Mouse (Mus musculus) cortical plate, adult 2 months (tissue): ENCODE measurements around the gene Ldhb. TPM values are rescaled to one million over a fixed set of nuclear protein-coding genes. Genes with fewer than 3 reads are reported as not detected.
"Not testable (repeated sequence)": the region's sequence is repeated elsewhere in the genome, so short reads cannot be mapped to it uniquely, and the experiment has no call there.

Experiments
- H3K27ac ChIP-seq: fragments of 200-500 bp; 2 replicates; pipeline ENCODE4 v1.5.1; 2012; ENCODE audit warnings: low read length, control low read depth, inconsistent platforms; ENCODE audit not compliant: insufficient read depth
- H3K4me1 ChIP-seq: fragments of 200-500 bp; 2 replicates; pipeline ENCODE4 v1.6.1; 2011; ENCODE audit warnings: low read length; ENCODE audit not compliant: control insufficient read depth, insufficient read depth
- H3K4me3 ChIP-seq: fragments of 200-500 bp; 2 replicates; pipeline ENCODE4 v1.5.1; 2011; ENCODE audit warnings: mild to moderate bottlenecking, low read length, control low read depth; ENCODE audit not compliant: insufficient read depth
- CTCF ChIP-seq: fragments of 200-500 bp; IDR thresholded peaks from 2 replicates; pipeline ENCODE4 v1.5.1; 2011; ENCODE audit warnings: mild to moderate bottlenecking, control low read depth, low read length; ENCODE audit not compliant: insufficient read depth; ENCODE audit errors: extremely low read depth
- POLR2A ChIP-seq: fragments of 200-500 bp; IDR thresholded peaks from 2 replicates; pipeline ENCODE4 v1.6.1; 2011; ENCODE audit warnings: mild to moderate bottlenecking, low read length, control low read depth; ENCODE audit not compliant: insufficient read depth; ENCODE audit errors: extremely low read depth
- polyA plus RNA-seq: library from polyadenylated mRNA; depleted of rRNA; stranded (reverse); fragments of >200 nt; gene quantifications from 2 replicates; pipeline ENCODE4 v1.2.3, GENCODE M21; 2012

The Ldhb gene
- polyA plus RNA-seq, 1 experiment = 1,198 TPM

DNA sequence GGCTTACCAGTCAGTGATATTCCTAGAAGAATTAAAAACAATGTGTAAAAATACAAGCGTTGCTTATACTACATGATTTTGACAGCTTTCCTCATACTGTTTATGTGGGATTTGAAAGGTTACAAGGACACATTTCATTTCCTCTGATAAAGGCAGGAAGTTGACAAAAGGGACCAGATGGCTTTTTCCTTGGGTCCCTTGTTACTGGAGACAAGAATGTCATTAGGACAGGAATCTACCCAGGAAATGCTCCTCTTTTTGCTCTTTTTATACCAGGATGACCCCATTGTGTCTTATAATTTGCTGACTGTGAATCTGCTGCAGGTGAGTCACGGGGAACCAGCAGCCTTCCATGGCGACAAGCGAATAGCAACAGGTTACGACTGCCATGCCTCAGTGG lies 32.4 kb upstream of the Ldhb start:
- H3K4me3 ChIP-seq = no peak overlapping the region
- TF ChIP-seq POLR2A (no peak), CTCF (no peak)

DNA sequence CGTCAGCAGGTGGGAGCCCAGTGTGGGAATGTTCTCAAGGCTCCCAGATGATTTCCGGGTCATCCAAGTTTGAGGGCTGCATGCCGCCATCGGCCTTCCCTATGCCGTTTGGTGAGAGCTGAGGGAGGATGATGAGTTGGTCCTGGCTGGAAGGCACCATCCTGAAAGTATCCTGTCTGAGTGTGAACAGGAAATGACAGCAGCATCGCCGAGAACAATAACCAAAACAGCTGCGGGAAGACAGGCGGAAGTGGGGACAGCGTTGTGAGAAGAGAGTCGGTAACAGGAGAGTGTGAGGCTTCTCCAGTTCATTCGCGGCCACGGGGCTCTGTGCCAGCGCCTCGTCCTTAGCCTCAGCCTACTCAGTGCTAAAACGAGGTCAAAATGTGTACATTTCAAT lies 30.7 kb upstream of the Ldhb start:
- no peak overlapping the region for H3K27ac ChIP-seq
- no peaks in the 10 kb centered on the region for H3K4me1 ChIP-seq
- TF ChIP-seq POLR2A = no peak
- TF ChIP-seq CTCF = no peak
- no peak overlapping the region for H3K4me3 ChIP-seq

More for the DNA sequence above, 32.4 kb upstream of the Ldhb start:
- Histone ChIP-seq H3K4me1 (no peaks in the 10 kb centered on the region), H3K27ac (no peak overlapping the region)

DNA sequence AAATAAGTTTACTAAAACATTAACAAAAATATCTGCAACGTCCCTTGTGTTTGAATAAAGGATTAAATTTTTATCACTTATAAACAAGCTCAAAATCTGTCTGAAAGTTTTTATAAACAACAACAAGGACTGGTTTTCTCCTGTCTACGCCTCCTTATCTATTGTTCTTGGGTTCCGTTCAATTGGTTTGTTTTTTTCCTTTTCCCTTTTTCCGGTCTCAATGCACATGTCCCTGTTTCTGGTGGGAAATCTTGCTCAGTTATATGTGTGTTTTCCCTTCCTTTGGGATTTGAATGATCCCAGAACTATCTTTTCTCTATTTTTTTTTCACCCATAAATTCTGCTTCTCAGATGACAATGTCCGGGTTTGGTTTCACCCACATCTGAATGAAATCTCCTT lies 25.7 kb upstream of the Ldhb start:
- Histone ChIP-seq H3K4me3 (no peak overlapping the region), H3K4me1 (no peaks in the 10 kb centered on the region), H3K27ac (no peak overlapping the region)
- TF ChIP-seq CTCF (no peak), POLR2A (no peak)

DNA sequence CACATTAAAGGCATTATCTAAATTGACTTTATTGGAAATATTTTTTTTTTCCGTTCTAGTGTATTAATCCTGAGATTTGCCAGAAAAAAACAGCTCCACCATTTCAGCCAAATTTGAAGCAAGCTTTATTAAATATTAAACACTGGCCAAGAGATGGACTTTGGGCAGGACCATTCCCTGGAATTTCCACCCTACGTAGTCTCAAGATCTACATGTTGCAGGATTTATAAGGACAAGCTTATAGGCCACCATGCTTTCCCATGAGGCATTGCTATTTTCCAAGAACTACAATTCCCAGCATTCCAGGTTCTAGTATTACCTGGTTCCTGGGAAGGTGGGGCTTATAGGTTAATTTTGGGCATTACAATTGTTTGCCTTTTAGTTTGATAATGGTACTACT lies 24.9 kb upstream of the Ldhb start:
- H3K4me3 ChIP-seq = no peak overlapping the region
- no peaks in the 10 kb centered on the region for H3K4me1 ChIP-seq
- no peak overlapping the region for H3K27ac ChIP-seq
- no peak for TF ChIP-seq POLR2A
- TF ChIP-seq CTCF = no peak

DNA sequence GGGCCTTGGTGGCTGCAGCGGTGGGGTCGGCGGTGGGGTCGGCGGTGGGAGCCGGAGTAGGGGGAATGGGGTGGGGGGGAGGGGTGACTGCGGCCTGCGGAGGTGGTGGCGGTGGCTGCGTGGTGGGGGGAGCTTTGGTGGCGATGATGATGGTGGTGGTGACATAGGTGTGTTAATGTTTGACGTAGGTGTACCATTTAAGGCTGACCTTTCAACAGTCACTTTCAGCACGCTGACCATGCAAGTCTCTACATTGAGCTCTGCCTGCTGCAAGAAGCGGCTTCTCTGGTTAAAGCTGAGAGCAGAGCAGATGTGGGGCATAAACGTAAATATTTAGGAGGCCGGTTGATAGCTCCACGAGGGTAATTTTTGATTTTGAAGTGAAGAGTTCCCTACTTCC lies 24.4 kb upstream of the Ldhb start:
- TF ChIP-seq POLR2A (no peak), CTCF (no peak)
- Histone ChIP-seq H3K4me1 (no peaks in the 10 kb centered on the region), H3K4me3 (no peak overlapping the region), H3K27ac (no peak overlapping the region)

DNA sequence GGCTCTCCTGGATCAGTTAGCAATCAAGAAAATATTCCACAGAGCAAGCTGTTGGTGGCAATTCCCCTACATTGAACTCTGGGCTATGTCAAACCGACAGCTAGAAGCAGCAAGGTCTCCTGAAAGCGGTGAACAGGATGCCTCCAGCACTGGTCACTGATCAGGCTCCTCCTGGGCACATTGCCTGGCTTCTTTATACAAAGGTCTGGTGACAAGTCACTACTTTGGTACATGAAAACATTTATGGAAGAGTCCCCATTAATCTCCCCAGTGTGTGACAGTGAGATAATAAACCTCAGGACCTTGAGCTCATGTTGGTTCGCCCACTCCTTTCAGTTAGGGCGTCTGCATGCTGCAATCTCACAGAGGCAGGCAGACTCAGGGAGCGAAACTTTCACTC lies 22.6 kb upstream of the Ldhb start:
- Histone ChIP-seq H3K4me1 (no peaks in the 10 kb centered on the region), H3K27ac (no peak overlapping the region), H3K4me3 (no peak overlapping the region)
- TF ChIP-seq POLR2A = no peak
- no peak for TF ChIP-seq CTCF

DNA sequence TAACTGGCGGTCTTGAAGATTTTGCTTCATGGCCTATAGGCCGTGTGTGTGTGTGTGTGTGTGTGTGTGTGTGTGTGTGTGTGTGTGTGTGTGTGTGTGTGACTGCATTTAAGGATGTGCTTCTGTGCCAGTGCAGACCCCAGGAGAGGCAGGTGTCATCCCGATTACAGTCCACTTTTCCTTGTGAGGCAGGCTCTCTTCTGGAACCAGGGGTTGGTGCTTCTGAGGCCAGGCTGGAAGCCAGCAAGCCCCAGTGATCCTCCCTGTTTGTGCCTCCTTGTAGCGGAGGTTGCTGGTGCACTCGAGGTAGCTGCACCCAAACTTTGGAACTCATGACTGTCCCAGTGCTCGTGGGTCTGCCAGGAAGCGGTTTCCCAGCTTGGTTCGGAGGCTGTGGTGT lies 21.9 kb upstream of the Ldhb start:
- Histone ChIP-seq H3K4me3 (no peak overlapping the region), H3K4me1 (no peaks in the 10 kb centered on the region), H3K27ac (no peak overlapping the region)
- TF ChIP-seq CTCF (no peak), POLR2A (no peak)

DNA sequence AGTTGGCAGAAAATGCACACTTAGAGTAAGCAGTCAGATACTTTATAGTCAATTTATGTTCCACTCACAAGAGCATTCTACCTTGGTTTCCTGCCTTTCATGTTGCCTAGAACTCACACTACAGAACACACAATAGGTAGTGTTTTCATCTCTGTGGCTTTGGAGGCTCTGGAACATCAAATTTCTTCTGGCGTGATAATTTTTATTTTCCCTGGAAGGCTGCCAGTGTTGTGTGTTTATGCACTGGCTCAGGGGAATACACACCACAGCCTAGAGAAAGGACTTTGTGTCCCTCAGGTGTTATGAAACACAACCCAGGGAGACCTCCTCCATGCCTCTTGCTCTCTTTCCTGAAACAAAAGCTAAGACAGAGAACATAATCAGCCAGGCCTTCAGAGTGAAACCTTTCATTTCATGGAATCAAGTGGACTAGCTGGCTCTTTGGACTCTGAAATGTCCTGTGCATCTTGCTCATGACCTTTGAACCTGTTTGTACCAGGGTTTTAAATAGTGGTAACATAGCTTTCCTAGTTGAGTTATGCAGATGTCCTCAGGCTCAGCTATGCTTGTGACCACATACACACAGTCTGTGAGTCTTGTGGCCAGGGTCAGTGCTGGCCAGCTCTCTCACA lies 20.3 kb upstream of the Ldhb start:
- H3K4me1 ChIP-seq = no peaks in the 10 kb centered on the region
- H3K4me3 ChIP-seq = no peak overlapping the region
- TF ChIP-seq POLR2A (no peak), CTCF (no peak)
- no peak overlapping the region for H3K27ac ChIP-seq

DNA sequence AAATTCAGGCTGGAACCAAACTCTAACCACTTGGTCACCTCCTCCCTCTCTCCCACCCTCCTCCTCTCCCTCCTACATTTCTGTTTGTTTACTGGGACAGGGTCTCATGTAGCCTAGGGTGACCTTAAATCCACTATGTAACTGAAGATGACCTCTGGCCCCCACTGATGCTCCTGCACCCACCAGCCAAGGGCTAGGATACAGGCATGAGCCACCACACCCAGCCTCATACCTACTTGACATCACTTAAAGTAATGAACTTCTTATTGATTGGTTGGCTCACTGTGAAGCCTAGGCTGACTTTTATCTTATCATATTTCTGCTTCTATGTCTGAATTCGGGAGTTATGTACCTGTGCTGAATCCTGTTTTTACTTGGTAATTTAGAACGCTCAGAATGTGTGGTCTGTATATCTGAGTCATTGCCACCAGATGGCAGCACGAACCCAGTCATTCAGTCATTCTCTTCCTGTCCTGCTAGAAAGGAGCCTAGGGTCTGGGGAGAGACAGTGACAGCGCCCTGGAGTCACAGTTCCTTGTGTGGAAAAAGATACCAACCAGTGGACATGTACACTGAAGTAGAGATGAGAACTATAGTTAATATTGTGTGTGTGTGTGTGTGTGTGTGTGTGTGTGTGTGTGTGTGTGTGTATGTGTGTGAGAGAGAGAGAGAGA lies 17.0 kb upstream of the Ldhb start:
- Histone ChIP-seq H3K4me1 (no peaks in the 10 kb centered on the region), H3K27ac (no peak overlapping the region), H3K4me3 (no peak overlapping the region)
- TF ChIP-seq POLR2A (no peak), CTCF (peak; percentile 89)

DNA sequence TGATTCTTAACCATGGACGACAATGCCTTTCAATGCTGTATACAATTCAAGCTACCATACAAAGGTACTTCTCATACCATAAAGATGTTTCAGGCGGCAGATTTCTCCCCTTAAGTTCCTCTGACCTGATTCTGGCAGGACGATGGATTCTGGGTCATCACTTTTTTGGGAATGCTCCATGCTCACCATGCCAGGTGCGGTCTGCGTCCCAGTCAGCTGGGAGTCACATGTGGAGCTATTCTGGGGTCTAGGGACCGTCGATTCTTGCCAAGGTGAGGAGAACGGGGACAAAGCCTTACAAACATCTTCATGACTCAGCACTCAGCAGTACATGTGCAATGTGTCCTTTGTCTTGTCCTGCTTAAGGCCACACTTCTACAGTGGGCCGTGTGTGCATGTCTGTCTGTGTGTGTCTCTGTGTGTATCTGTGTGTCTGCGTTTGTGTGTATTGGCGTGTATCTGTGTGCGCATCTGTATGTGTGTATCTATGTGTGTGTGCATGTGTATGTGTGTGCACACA lies 13.9 kb upstream of the Ldhb start:
- no peak overlapping the region for H3K4me3 ChIP-seq
- no peak for TF ChIP-seq CTCF
- TF ChIP-seq POLR2A = no peak
- no peak overlapping the region for H3K27ac ChIP-seq
- H3K4me1 ChIP-seq = no peaks in the 10 kb centered on the region

DNA sequence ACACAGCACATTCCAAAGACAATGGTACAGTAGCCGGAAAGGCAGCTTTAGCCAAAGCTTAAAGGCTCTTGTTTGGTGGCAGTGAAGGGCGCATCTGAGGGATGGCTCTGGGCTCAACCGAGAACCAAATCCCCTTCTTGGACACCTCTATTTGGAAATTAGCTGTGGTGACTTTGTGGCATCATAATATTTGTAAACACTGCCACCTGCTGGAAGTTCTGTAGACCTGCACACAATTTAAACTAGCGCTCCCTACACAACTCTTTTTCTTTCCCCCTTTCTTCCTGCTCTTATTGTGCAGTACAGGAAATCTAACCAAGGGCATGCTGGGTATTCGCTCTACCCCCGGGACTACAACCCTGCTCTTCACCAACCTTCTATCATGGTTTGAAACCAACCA lies 11.4 kb upstream of the Ldhb start:
- peaks cover 1% of the 10 kb centered on the region for H3K4me1 ChIP-seq
- peak; percentile 48; the same call in 1 of the 2 replicates for TF ChIP-seq CTCF
- no peak for TF ChIP-seq POLR2A
- no peak overlapping the region for H3K27ac ChIP-seq
- H3K4me3 ChIP-seq = no peak overlapping the region

DNA sequence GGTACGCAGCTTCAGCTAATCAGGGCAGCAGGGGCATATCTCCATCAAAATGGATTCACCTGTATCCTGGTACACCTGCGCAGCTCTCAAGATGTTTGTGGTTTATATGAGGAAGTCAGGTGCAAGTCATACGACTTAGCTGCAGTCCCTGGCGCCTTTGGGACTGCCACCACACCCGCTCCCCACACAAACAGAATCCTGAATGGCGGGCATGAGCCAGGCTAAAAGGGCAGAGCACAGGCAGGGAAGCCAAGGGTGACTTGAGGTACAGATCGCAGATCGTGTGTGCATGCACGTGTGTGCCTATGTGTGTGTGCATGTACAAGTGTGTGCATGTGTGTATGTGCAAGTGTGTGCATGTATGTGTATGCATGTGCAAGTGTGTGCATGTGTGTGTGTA lies 7.6 kb upstream of the Ldhb start:
- not testable (repeated sequence) for H3K4me1 ChIP-seq, H3K27ac ChIP-seq, H3K4me3 ChIP-seq
